Mouse (Mus musculus) liver, postnatal 0 days (tissue): ENCODE results near the gene Methig1.
"Not testable (repeated sequence)": the region's sequence is repeated elsewhere in the genome, so short reads cannot be mapped to it uniquely, and the experiment has no call there.

Source experiments
- CTCF ChIP-seq: sonication (generic); IDR thresholded peaks from 2 replicates; pipeline ENCODE4 v1.5.1; 2016; ENCODE audit warnings: antibody characterized with exemption, low read depth
- EP300 ChIP-seq: IDR thresholded peaks from 2 replicates; pipeline ENCODE4 v1.6.1; 2016; ENCODE audit warnings: antibody characterized with exemption, low read depth, mild to moderate bottlenecking

- TF ChIP-seq CTCF, EP300: not testable (repeated sequence)
Measured at GRCm38 (mm10) chr15:100329336-100329735, 23.6 kb upstream of the Methig1 start.
